Mouse (Mus musculus): Measurements from ENCODE around the gene Ppp1r26.

- TF ChIP-seq CTCF (conservative IDR thresholded peaks at IDR 0.05; ENCODE audit: low read length): no peak
- no peak for TF ChIP-seq POU5F1 (IDR thresholded peaks at IDR 0.05; ENCODE audit: borderline replicate concordance, low read length)
These were observed 19.4 kb downstream of the Ppp1r26 start, which contains the start of gene 1700007K13Rik for GRCm38 (mm10) chr2:28465836-28466518.
